Mouse (Mus musculus) heart, postnatal 36 days (tissue): ENCODE results near the gene 1700021F05Rik. TPM values are rescaled to one million over a fixed set of nuclear protein-coding genes. Genes with fewer than 3 reads are reported as not detected.

Experiments
- DNase-seq, 2 experiments: peaks; one replicate each; pipeline ENCODE4 v3.0.0; 2021 to 2022
- intact Hi-C: fragments of 180-260 bp; cut with DNase I; formaldehyde crosslinking; loops from one replicate; pipeline ENCODE4 v1.15.1; 2025
- total RNA-seq, 2 experiments: library from RNA; stranded (reverse); gene quantifications; 2 replicates each; pipeline ENCODE4 v1.2.3; 2021

The 1700021F05Rik gene
- total RNA-seq, 2 experiments from 2014 or later = 113 to 120 TPM

GRCm38 (mm10) chr10:43487441-43488010 lies 53.3 kb downstream of the 1700021F05Rik start:
- DNase-seq = no peak
- intact Hi-C loops = no loop called here

DNA sequence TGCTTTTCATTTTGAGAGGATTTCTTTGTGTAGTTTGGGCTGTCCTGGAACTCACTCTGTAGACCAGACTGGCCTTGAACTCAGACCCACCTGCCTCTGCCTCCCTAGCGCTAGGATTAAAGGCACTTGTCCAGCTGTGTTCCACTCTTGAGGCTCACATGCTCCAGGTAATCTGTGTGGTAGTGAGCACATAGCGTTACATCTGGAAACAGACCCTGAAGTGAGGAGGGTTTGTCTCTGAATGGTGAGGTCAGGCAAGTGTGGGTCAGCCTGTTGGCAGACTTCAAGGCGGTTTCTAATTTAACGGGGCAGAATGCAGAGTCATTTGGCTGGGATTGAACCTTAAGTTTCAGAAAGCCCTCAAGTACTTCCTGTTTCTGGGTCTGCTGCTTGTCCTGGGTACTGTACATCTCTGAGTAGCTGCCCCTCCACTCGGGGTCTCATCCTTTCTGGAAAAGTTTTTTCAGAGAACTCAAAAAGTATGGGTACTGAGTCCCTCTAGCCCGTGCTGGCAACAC lies 55.0 kb downstream of the 1700021F05Rik start:
- no peak for DNase-seq
- intact Hi-C loops = no loop called here

GRCm38 (mm10) chr10:43483426-43483995 lies 57.3 kb downstream of the 1700021F05Rik start:
- intact Hi-C loops = no loop called here
- peak; percentile 46 to 57 for DNase-seq

GRCm38 (mm10) chr10:43482021-43482420 lies 58.8 kb downstream of the 1700021F05Rik start:
- intact Hi-C loops = loop anchor here (1.0 kb wide), 1 partner anchor 35 kb away; no protein-coding TSS in a partner anchor
- no peak for DNase-seq

DNA sequence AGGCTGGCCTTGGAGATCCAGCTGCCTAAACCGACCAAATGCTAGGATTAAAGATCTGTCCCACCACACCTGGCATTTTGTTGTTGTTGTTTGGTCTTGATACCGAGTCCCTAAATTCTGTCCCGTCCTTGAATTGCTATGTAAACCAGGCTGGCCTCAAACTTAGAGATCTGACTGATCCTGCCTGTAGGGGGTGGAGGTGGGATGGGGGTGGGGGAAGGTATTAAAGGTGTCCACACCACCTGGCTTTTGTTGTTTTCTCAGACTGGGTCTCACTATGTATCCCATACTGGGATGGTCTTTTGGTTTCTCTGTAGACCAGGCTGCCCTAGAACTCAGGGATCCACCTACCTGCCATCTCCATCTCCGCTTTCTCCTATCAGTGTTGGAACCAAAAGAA lies 59.6 kb downstream of the 1700021F05Rik start:
- no peak for DNase-seq
- intact Hi-C loops = no loop called here

- no peak for DNase-seq
- intact Hi-C loops = no loop called here
Observed at GRCm38 (mm10) chr10:43480227-43480849, 60.5 kb downstream of the 1700021F05Rik start.

GRCm38 (mm10) chr10:43479436-43480157 lies 61.2 kb downstream of the 1700021F05Rik start:
- DNase-seq = peak; percentile 89 to 92
- intact Hi-C loops = loop anchor here (1.0 to 5.0 kb wide), 4 partner anchors 27 to 307 kb away; partner anchors contain the start of genes 1700021F05Rik, 9030612E09Rik, Pdss2 and Sobp

DNA sequence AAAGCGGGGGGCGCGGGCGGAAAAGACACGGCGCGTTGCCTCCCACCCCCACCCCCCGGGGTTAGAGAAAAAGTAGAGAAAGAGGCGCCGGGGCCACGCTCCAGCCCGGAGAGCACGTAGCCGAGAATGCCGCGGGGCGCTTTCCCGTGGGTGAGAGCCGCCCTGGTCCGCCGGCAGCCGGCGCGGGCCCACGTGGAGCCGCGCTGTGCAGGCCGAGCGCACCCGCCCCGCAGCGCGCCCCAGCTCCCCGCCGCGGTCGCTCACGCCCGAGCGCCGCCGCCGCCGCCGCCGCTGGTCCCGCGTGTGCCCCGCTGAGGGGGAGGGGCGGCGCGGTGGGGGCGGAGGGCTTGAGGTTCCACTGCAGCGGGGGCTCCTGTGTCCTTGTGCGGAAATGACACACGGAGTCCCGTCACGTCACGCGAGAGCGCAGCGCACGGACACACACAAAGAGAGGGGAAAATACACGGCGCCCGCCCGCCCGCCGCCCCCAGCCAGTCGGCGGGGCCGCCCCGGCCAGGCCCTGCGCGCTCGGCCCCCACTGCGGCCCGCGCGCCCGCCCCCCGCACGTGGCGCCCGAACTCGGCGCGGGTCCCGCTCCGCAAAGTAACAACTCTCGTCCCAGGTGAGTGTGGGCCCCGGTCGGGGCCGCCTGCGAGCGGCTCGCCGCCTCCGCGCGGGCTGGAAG lies 61.9 kb downstream of the 1700021F05Rik start, which contains the start of gene Bend3:
Gene Bend3, plus strand, starts transcription at position 81 of the 685 bp plus-strand sequence.
- intact Hi-C loops = loop anchor here (1.0 to 5.0 kb wide), 4 partner anchors 26 to 307 kb away; partner anchors contain the start of genes 1700021F05Rik, 9030612E09Rik, Pdss2 and Sobp
- DNase-seq = peak; percentile 45 to 65

- intact Hi-C loops = loop anchor here (2.0 to 5.0 kb wide), 3 partner anchors 25 to 306 kb away; partner anchors contain the start of genes 9030612E09Rik, Pdss2 and Sobp
- DNase-seq = peak; percentile 50 to 56
Observed at GRCm38 (mm10) chr10:43477865-43478681, 62.7 kb downstream of the 1700021F05Rik start.

- no peak for DNase-seq
- intact Hi-C loops = loop anchor here (5.0 kb wide), 1 partner anchor 305 kb away; the partner anchor contains the start of genes 9030612E09Rik and Sobp
Observed at GRCm38 (mm10) chr10:43477459-43477858, 63.3 kb downstream of the 1700021F05Rik start.

DNA sequence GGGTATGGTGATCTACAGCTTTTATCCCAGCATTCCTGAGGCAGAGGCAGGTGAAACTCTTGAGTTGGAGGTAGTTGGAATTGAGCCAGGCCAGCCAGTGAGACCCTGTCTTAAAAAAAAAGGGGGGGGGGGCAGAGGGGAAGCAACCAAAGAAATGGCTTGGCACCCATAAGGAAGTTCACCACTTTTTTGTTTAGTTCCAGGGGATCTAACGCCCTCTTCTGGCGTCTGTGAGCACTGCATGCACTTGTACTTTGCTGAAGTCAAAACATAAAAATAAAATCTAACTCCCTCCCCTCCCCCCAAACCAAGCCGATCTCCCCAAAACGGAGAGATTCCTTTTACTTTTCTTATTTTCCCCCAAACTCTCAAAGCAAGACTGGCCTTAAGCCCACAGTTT lies 65.4 kb downstream of the 1700021F05Rik start:
- DNase-seq = no peak
- intact Hi-C loops = loop anchor here (5.0 kb wide), 1 partner anchor 303 kb away; the partner anchor contains the start of genes 9030612E09Rik and Sobp

Other genes with a start within 250 kb of the 1700021F05Rik start
- 1 to 10 TPM; 5.0 to 7.6 TPM for gene Bend3, start 62.2 kb downstream of the 1700021F05Rik start, total RNA-seq
- 10 to 100 TPM in 1 of 2 experiments, 1 to 10 TPM in 1; 9.6 to 17.4 TPM for gene Gm9803, start 16.9 kb downstream of the 1700021F05Rik start, total RNA-seq
- 1 to 10 TPM; 6.6 to 8.1 TPM for gene Cd24a, start 37.3 kb upstream of the 1700021F05Rik start, total RNA-seq